Mouse (Mus musculus) kidney, postnatal 14 days (tissue): ENCODE measurements around the gene G3bp1.

Source experiments
- DNase-seq: peaks from one replicate; pipeline ENCODE4 v3.0.0; 2022; ENCODE audit warnings: mixed read lengths

G3bp1 gene

DNA sequence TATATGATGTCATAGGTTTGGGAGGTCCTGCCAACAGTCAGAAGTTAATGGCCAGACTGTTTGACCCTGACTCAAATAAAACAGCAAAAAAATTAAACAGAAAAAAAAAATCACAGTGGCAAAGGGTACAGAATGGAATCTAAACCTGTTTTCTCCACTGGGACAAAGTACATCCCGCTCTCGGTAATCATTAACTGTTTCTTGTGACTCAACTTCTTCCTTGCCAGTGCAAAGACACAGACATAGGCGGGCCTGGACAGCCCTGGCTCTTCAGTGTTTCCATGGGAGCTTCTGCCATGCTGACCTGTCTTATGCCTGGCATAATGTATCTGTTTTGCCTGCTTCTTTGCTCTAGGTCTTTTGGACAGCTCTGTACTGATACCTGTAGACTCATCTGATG lies 4.3 kb upstream of the G3bp1 start:
- DNase-seq = peak; percentile 77

- DNase-seq = peak; percentile 87
These were observed 1.5 kb upstream of the G3bp1 start for GRCm38 (mm10) chr11:55468012-55468411.

- no peak for DNase-seq
These were observed 856 bp upstream of the G3bp1 start for GRCm38 (mm10) chr11:55468611-55469047.

DNA sequence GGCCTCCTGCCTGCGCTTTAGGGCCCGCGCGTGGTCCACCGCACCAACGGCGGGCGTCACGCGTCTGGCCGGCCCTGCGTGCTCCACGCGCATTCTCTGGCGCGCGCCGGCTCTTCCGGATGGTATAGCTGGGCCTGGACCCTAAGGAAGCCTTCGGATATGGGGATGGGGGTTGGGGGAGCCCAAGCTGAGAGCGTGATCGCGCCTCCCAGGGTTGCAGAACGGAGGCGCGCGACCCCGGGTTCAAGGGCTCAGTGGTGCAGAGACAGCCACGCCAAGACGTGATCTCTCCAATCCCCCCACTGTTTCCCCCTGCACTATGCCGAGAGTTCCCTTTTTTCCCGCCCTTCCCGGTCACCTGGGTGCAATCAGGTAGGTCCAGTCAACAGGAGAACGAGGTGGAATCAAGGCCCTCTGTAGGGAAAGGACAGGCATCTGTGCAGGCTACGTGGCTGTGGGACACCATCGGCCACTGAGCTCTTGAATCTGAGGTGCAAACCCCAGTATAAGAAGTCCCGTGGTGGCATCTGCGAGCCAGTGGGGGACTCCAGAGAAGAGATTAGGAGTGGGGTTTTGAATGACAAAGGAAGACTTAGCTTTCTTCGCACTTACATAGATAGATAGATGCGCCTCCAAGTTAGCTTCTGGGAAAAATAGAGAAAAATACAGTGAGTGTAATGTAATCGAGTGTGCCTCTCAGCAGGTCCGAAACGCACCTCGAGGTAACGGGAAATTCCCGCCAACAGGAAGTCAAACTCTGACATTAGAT lies 622 bp downstream of the G3bp1 start:
- no peak for DNase-seq

- peak; percentile 30 for DNase-seq
These were observed 1.3 kb downstream of the G3bp1 start for GRCm38 (mm10) chr11:55470761-55471160.

DNA sequence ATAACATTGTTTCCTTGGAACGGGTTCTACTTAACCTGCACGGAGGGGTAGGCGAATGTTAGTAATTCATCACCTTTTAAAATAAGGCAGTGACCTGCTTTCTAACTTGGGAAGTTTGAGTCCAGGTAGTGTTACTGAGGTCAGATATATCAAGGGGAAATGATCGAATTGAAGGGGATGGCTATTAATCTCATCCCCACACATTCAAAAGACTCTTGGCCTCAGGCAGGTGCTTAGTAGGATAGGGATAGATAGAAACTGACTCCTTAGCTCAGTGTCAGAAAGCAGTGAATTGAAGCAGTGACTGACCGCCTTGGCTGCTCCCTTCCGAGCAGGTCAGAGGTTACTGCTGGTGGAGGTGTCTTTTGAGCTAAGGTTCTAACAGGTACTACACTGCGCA lies 2.0 kb downstream of the G3bp1 start:
- no peak for DNase-seq

GRCm38 (mm10) chr11:55473219-55473618 lies 3.7 kb downstream of the G3bp1 start:
- no peak for DNase-seq

GRCm38 (mm10) chr11:55485443-55485842 lies 16.0 kb downstream of the G3bp1 start:
- no peak for DNase-seq

GRCm38 (mm10) chr11:55496158-55496557 lies 26.7 kb downstream of the G3bp1 start:
- DNase-seq = no peak

DNA sequence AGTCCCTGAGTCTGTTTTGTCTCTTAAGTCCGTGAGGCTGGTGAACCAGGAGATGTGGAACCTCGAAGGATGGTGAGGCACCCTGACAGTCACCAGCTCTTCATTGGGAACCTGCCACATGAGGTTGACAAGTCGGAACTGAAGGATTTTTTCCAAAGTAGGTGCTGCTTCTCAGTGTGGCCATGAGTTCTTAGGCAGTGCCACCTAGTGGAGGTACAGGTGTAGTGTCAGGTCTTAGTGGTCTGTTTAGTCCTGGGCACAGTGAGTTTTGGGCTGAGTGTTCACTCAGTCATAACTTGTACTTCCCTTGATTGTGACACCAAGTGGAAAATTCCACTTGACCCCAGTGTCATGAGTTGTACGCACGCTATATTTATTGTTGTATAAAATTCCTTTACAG lies 28.4 kb downstream of the G3bp1 start:
- DNase-seq = peak; percentile 60

- DNase-seq = no peak
These were observed 32.6 kb downstream of the G3bp1 start for GRCm38 (mm10) chr11:55501955-55502531.

- DNase-seq = no peak
These were observed 33.4 kb downstream of the G3bp1 start for GRCm38 (mm10) chr11:55502886-55503285.

- DNase-seq = no peak
These were observed 36.0 kb downstream of the G3bp1 start for GRCm38 (mm10) chr11:55505485-55505884.

GRCm38 (mm10) chr11:55511374-55511773 lies 41.9 kb downstream of the G3bp1 start:
- no peak for DNase-seq

- DNase-seq = no peak
These were observed 48.2 kb downstream of the G3bp1 start for GRCm38 (mm10) chr11:55517666-55518065.

DNA sequence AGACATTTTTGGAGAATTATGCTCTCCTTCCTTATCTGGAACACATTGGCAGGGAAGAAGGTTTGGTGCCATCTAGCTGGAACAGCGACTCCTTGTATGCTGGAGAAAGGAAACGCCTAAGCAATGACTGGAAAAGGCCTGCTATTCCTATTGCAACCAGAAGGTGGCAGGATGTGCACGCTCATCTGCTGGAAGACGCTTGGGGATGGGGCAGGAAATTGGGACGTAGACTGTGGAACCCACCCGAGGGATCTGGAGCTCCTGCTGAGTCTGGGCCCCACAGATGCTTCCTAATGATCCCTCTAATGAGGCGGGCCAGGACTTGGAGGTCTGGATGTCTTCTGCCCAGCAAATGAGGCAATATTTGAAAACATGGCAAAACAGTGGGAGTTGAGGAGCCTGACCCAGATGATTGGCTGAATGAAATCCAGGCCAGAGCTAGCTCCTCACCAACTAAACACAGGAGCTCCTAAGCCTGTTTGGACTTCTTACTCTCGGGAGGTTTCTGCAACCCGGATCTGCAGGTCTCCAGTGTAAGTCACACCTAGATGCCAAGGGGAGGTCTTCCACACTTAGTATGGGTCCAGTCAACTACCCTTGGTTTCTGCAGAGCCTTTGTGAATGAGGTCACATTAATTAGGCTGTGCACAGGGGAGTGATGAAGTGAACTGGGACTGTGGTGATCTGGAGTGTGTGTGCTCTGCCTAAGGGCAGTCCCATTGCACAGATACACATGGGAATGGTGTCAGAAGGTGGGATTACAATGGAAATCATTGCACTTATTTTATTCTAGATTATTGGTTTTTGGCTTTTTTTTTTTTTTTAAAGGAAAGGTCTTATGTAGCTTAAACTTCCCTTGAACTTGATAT lies 49.6 kb downstream of the G3bp1 start:
- DNase-seq = peak; percentile 73

DNA sequence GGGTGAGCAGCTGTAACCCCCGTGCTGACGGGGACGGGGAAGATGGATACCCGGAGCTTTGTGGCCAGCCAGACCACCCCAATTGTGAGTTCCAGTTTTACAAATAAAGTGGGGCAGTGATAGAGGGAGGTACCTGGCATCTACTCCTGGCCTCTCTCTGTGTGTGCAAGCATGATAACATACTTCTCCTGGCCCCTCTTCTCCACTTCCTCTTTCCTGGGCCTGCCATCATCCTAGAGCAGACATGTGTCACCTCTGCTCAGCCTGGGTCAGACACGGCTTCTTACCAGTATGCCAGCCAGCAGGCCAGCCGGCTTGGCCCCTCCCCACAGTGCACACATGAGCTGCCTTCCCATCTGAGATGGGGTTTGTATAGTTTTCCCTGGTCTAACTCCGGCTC lies 61.3 kb downstream of the G3bp1 start:
- DNase-seq = no peak

DNA sequence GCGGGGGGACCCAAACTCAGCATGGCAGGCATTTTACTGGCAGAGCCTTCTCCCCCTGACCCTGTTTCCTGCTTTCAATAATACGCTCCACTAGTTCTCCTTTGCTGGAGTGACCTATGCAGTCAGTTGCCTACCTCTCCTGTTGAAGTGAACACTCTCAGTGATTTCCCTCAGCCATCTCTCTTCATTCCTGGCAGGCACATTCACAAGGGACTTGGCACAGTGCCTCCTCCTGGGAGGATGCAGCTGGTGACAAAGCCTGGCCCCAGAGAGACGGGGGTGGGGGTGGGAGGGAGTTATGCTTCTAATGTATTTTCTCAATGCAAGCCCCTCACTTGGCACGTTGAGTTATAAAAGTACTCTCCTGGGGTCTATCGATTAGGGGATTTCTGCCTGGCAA lies 63.9 kb downstream of the G3bp1 start:
- DNase-seq = peak; percentile 45

GRCm38 (mm10) chr11:55534766-55535165 lies 65.3 kb downstream of the G3bp1 start:
- no peak for DNase-seq

DNA sequence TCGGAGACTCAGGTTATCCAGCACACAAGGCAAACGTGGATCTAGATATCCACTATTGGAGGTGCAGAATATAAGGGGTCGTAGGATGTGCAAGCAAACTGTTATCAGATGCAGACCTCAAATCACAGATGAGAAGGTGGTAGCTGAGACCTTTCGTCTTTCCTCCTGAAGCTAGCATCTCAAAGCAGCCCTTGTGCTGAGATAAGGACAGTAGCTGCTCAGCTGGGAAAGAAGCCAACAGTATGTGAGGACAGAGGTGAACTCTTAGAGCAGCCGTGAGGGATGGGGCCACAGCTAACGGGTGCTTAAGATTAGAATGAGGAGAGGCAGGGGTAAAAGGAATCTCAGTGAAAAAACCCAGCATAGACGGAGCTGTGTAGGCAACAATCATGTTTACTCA lies 72.6 kb downstream of the G3bp1 start:
- no peak for DNase-seq

DNA sequence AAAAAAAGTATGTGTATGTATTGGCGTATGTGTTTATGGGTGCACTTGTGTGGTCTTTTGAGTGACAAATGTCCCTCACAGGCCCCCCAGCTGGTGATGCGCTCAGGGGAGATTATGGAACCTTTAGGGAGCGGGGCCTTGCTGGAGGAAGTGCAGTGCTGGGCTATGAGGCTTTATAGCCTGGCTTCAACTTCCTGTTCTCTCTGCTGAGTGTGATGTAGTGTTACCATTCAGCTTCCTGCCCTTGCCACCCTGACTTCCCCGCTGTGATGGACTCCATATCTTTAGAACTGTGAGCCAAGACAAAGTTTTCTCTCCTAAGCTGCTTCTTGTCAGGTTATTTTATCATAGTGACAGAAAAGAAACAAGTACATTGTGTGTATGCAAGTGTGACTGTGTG lies 73.2 kb downstream of the G3bp1 start:
- no peak for DNase-seq

DNA sequence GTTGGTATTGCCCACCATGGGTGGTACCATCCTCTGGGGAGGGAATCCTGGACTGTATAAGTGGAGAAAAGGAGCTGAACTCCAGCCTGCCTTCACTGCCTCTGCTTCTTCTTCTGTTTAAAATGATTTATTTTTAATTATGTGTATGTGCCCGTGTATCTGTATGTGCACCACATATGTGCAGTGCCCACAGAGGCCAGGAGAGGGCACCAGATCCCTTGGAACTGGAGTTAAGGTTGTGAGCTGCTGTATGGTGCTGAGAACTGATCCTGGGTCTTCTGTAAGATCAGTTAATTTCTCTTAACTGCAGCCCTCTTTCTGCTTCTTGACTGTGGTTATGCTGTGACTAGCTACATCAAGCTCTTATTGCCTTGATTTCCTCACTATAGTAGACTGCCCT lies 76.2 kb downstream of the G3bp1 start:
- DNase-seq = no peak
